Comparison of ENCODE assay signal across 10 mouse cellular contexts in the genomic region with DNA sequence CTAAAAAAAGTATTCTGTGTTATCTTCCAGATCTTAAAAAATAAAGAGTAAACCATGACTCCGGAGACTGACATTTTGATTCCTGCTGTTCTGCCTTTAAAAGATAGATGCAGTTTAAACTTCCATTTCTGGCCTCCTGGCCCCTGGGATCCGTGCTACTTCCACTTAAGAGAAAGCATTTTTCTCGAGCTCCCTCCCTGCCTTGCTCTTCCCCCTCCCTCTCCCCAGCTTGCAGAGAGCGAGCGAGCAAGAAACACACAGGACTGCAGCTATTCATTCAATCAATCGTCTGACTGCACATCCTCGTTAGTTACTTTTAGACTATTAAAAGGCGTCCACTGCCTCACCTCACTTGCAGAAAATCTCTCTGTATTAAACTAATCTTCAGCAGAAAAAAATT.
A peak's percentile ranks its signal among the peaks of the same experiment; 100 is the strongest.
DNase-seq lines count a peak whose midpoint lies in the region; ATAC-seq and TF ChIP-seq lines count a peak whose summit lies in the region.
"Had no signal": no experiment of that assay in that cellular context is flagged by ENCODE, and none has a peak within 500 bp of the region (broad histone marks: within the 10 kb centered on the region; RNA-seq: fewer than 3 reads in every experiment).

No protein-coding gene starts in this region.

- H3K27ac ChIP-seq in kidney, postnatal 0 days, result no peak overlapping the region
- H3K27ac ChIP-seq in embryonic facial prominence, embryonic 13.5 days, result no peak overlapping the region
- H3K27ac ChIP-seq: heart, adult 2 months; lung, embryonic 15.5 days had no signal

- peak overlapping the region; percentile 13; the same call in 1 of the 2 replicates for H3K4me2 ChIP-seq in kidney, postnatal 0 days (ENCODE audit: low read length)
- peak overlapping the region; percentile 28 for H3K4me2 ChIP-seq in embryonic facial prominence, embryonic 13.5 days
- H3K4me2 ChIP-seq: lung, embryonic 15.5 days had no signal

- no peak overlapping the region for H3K4me3 ChIP-seq in kidney, postnatal 0 days (replicated peaks; ENCODE audit: low read depth, low read length)
- H3K4me3 ChIP-seq in embryonic facial prominence, embryonic 13.5 days, result peak overlapping the region; percentile 2; the same call in 1 of the 2 replicates
- H3K4me3 ChIP-seq: heart, adult 2 months; lung, embryonic 15.5 days had no signal

- ATAC-seq in kidney, postnatal 0 days (replicated peaks; ENCODE audit: low FRiP score, low read depth), result no peak
- no peak for ATAC-seq in embryonic facial prominence, embryonic 13.5 days (ENCODE audit: insufficient number of reproducible peaks, insufficient read depth, low FRiP score, low TSS enrichment, low read depth)

- H3K4me1 ChIP-seq in kidney, postnatal 0 days (replicated peaks; ENCODE audit: insufficient read depth, low read length), result no peaks in the 10 kb centered on the region
- H3K4me1 ChIP-seq in embryonic facial prominence, embryonic 13.5 days, result peaks cover 6% of the 10 kb centered on the region; the same call in 1 of the 2 replicates
- H3K4me1 ChIP-seq: lung, embryonic 15.5 days had no signal

- 19% methylated on average over 8 of the region's 8 CpGs for WGBS in kidney, postnatal 0 days
- WGBS in embryonic facial prominence, embryonic 13.5 days, result 17% methylated on average over 8 of the region's 8 CpGs

- H3K9me3 ChIP-seq in kidney, postnatal 0 days (replicated peaks; ENCODE audit: low read length), result no peaks in the 10 kb centered on the region
- H3K9me3 ChIP-seq in embryonic facial prominence, embryonic 13.5 days, result no peaks in the 10 kb centered on the region
- H3K9me3 ChIP-seq: lung, embryonic 15.5 days had no signal

- no peaks in the 10 kb centered on the region for H3K27me3 ChIP-seq in kidney, postnatal 0 days (ENCODE audit: insufficient read depth, low read length)
- no peaks in the 10 kb centered on the region for H3K27me3 ChIP-seq in embryonic facial prominence, embryonic 13.5 days
- H3K27me3 ChIP-seq: lung, embryonic 15.5 days had no signal

- TF ChIP-seq CTCF in kidney, postnatal 0 days (IDR thresholded peaks at IDR 0.05; ENCODE audit: low read depth), result no peak

- no peak overlapping the region for H3K9ac ChIP-seq in kidney, postnatal 0 days (ENCODE audit: low read depth, low read length)
- H3K9ac ChIP-seq in embryonic facial prominence, embryonic 13.5 days, result no peak overlapping the region
- H3K9ac ChIP-seq: lung, embryonic 15.5 days had no signal

- no peaks in the 10 kb centered on the region for H3K36me3 ChIP-seq in kidney, postnatal 0 days (ENCODE audit: insufficient read depth, low read length)
- H3K36me3 ChIP-seq in embryonic facial prominence, embryonic 13.5 days, result no peaks in the 10 kb centered on the region
- H3K36me3 ChIP-seq: lung, embryonic 15.5 days had no signal

- DNase-seq in kidney, postnatal 0 days (ENCODE audit: low spot score), result peak; percentile 28
- DNase-seq in kidney, adult 11 months, result no peak
- DNase-seq in kidney, postnatal 4 days, result peak; percentile 3 to 5
- peak; percentile 55 for DNase-seq in retina, postnatal 1 day
- DNase-seq in spleen, postnatal 10 days (ENCODE audit: low spot score in 2 of 2), result no peak
- DNase-seq in liver, result no peak
- no peak for DNase-seq in spleen, postnatal 4 days (ENCODE audit: low spot score in 2 of 2)
- DNase-seq: heart, adult 2 months had no signal

Comparison
In these comparisons a context has a peak if more than half of its experiments do, and no peak if none do; other contexts are left out.
1. DNase-seq: peak in kidney, postnatal 0 days (single experiment), kidney, postnatal 4 days (2 of 2) and retina, postnatal 1 day (single experiment); none in kidney, adult 11 months (single experiment), spleen, postnatal 10 days (0 of 2), liver (single experiment) and spleen, postnatal 4 days (0 of 2).